Mouse (Mus musculus) cerebellum, adult 9-10 months (tissue): ENCODE results near the gene Vwc2l.
A peak's percentile ranks its signal among the peaks of the same experiment; 100 is the strongest.

Source experiments
- DNase-seq: peaks from one replicate; pipeline ENCODE4 v3.0.0; 2022

Gene Vwc2l

DNA sequence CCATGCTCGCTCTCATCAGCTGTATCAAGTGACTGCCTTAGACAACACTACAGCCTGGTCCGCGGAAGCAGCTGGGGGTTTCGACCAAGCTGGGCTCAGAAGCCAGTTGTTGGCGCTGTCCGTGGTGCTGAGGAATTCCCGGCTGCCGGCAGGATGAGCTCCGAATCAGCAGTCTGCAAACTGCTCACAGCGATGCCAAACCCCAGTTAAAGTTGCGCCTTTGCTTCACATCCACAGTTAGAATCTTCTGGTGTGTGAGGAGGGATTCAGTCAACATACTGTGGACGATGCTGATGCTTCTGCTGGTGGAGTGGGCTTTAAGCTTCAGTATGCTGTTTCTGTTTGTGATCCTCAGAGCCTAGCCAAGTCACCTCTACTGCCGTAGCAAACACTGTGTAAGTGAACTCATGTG lies at the start of gene Vwc2l:
Gene Vwc2l (plus strand): TSS at position 61 of the 412 bp plus-strand sequence.
- no peak for DNase-seq

DNA sequence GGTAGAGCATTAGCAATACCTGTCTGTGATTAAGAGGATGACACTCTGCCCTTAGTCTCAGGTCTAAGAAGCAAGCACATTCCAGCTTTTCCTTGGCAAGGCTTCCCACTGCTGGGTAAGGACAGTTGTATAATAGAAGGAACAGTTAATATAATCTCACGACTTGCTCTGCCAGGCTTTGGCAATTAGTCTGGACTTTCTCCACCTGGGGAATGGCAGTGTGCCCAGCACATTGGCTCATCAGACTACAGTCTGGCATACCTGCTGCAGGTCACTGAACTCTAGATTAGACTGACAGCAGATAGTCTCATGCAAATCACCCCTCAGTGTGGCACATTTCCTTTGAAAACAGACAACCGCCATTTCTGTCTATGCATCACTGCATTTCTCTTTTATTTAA lies 33.0 kb upstream of the Vwc2l start:
- DNase-seq, result peak; percentile 42

GRCm38 (mm10) chr1:70700270-70700669 lies 25.2 kb upstream of the Vwc2l start:
- no peak for DNase-seq

DNA sequence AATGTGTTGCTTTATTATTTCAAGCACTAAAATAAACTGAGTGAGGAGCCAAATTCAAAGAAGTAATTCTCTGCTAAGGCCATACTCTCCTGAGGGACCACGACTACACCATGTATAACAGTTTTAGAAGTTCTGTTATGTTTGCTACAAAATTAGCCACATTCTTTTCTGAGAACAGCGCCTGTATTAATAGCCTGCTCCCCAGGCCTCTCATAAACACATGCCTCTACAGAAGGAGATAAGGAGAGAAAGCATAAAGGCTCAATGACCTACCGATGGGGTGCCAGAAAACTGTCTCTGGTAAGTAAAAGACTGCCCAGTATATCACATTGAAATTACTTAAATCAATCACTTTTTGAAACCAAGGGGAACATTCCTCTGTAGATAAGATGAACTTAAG lies 21.6 kb upstream of the Vwc2l start:
- no peak for DNase-seq

DNA sequence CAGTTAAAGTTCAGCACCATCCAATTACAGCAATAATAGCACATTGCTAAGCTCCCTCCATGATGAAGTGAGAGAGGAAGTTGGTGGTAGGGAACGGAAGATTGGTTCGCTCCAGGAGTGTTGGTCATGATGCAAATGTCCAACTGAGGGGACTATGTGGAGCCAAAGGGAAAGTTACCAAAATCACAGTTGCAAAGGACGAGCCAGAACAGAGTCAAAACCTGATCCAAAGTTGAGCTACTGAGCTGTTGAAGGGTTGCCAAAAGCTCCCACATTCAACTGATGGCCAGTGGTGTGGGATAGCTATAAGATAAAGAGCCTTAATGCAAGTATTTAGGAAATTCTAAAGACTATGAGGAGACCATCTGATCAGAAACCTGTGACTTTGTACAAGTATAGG lies 19.7 kb upstream of the Vwc2l start:
- DNase-seq, result no peak

DNA sequence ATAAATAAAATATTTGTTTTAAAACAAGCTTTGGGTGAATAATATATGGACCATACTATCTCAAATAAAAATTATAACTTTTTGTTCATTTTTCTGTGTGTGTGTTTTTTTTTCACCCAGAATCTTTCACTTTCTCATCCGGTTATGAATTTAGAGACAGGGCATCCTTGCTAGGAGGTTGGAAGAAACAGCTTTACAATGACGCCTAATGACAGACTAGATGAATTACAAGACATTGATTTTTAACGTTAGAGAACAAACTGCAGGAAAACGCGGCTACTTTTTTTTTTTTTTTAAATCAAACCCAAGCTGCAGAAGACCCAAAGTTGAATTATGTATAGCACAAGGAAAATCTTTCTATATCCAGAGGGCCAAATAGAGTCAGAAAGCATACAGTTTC lies 470 bp upstream of the Vwc2l start:
- DNase-seq, result no peak

GRCm38 (mm10) chr1:70787146-70787545 lies 61.6 kb downstream of the Vwc2l start:
- no peak for DNase-seq

- DNase-seq, result no peak
Observed at GRCm38 (mm10) chr1:70791636-70792035, 66.1 kb downstream of the Vwc2l start.

GRCm38 (mm10) chr1:70795094-70795493 lies 69.6 kb downstream of the Vwc2l start:
- no peak for DNase-seq

DNA sequence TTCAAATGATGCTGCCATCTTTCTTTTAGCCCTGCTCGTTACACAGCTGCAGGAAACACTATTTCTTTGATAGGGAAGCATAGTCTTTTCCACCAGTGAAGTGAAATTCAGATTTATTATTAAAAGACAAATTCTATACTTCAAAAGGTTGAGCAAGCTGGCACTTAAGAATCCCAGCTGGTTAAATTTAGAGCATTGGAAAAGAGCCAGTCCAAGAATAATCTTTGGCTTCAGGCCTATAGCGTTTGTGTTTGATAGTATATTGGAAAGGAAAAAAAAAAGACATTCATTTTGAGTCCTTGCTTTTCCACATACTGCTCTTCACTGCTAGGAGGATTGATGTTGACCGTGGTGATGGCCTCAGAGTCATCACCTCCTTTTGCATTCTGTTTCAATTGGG lies 77.9 kb downstream of the Vwc2l start:
- DNase-seq, result no peak

DNA sequence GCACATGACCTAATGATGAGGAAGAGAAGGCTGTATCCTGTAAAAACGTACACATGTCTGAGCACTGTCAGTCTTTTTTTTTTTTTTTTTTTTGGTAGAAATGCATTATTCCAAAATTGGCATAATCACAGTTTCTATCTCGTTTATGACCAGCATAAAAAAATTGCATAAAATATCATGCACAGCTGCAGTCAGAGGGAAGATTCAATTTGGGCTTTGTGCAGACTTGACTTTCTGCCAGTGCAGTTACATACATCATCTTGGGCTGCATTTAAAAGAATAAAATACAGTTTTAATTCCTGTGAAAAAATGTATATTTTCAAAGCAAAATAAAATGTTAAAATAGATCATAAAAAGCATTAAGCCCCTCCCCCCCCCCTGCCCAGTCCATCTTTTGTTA lies 97.6 kb downstream of the Vwc2l start:
- no peak for DNase-seq

DNA sequence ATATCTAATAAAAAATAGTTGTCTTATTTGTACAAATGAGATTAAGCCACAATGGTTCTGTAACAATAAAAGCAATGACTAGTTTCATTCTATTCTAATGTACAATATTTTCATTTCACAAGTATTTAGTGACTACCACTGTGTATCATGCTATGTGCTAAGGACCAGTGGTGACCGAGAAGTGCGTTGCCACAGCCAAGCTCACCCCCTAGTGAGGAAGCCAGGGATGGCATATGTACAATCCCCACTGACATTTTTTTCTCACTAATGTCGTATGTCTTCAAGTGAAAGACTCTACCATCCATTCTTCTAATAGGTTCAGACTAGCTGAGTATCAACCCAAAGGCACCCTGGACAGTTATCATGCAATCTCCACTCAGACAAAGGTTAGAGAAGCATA lies 107.7 kb downstream of the Vwc2l start:
- no peak for DNase-seq

DNA sequence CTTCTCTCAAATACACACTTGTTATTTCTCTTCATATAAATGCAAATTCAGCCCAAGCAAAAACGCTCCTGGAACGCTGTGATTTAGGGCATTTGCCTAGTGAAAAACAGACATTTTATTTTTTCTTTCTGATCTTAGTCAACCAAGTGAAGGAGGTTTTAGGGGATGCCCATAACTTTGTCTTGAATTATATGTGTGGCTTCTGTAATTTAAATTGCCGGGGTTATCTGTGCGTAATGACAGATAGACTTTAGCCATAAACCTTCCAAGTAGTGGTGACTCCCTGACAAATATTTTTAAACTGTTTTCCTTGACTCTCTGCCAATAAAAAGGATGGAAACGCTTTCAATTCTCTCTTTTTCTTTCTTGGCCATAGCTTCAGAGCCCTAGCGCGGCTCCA lies 116.7 kb downstream of the Vwc2l start:
- DNase-seq, result no peak

DNA sequence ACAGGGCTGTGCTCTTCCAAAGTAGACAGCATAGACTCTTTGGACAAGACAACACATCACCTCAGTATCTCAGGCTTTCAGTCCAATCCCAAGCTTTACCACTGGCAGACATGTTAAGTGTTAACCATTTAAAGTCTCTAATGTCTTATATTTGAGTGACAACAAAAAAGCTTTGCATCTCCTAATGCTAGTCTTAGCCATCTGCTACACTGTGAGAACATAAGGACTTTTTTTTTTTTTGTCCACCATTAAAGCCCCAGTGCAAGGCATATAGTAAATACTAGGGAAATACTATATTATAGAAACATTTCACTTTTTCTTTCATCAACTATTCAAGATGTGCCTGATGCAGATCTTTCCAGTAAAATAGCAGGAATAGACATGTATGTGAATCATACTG lies 119.8 kb downstream of the Vwc2l start:
- DNase-seq, result no peak

DNA sequence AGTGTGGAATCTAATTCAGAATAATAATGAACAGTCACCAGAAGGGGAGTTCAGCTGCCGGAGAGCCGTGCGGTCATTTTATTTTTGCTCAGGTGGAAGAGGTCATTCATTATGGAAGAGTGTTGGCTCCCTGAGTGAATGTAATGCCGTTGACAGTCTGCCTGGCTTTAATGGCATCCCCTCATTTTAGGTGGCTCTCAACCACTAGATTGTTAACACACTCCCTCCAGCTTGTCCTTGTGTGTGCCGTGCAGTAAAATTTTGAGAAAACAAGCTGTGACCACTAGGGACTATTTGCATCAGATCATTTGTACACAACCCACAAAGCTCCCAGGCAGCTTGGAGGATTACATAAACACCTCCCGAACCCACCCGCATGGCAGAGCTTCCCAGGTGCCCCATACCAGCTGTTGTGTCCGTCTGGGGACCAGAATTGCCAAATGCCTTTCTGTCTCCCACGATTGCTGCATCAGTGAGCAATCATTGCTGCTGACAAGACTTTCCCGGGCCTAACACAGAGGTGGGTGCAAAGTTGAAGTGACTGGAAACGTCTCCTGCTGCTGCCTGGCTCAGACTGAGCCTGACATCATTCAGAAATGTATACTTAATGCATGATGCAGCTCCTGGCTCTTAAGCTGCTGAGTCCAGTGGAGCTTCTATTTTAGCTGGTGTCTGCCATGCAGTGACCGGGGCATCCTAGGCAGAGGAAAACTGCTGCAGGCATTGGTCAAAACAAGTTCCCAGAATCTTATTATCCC lies 126.3 kb downstream of the Vwc2l start:
- DNase-seq, result no peak

- DNase-seq, result no peak
Observed at GRCm38 (mm10) chr1:70853446-70853845, 127.9 kb downstream of the Vwc2l start.

- no peak for DNase-seq
Observed at GRCm38 (mm10) chr1:70855912-70856311, 130.4 kb downstream of the Vwc2l start.

- no peak for DNase-seq
Observed at GRCm38 (mm10) chr1:70861672-70862071, 136.2 kb downstream of the Vwc2l start.

DNA sequence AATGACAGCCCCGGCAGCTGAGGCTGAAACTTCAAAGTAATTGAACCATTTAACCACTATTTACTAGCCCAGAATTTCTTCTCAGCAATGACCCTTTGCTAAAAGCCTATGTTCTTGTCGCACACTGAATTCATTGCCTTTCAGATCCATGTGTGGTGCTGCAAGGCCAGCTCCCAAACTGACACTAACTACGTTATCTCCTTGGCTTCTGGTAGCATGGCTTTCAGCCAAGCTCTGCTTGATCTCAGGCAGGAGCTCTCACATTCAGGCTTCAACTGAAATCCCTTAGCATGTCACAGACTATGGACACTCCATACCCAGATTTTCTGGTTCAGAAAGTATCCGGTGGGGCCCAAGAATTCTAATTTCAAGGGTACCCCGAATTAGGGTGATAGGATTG lies 140.6 kb downstream of the Vwc2l start:
- no peak for DNase-seq

DNA sequence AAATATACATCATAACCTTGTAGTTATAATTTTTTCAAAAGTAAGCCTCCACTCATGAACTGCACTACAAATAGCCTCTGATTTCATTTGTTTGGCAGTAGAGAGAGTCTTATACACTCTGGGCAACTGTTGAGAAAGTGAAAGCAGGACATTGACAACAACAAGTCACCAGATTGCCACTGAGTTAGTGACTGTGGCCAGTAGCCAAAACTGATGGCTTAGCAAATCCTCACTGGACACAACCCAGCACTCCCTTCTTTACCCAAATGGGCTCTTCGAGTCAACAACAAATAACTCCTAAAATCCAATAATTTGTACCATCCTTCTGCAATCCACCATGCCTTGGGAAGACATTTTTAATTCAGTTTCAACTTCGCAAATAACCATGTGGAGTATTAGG lies 155.0 kb downstream of the Vwc2l start:
- DNase-seq, result no peak

GRCm38 (mm10) chr1:70881269-70881668 lies 155.8 kb downstream of the Vwc2l start:
- no peak for DNase-seq

GRCm38 (mm10) chr1:70884156-70884555 lies 158.6 kb downstream of the Vwc2l start:
- no peak for DNase-seq

GRCm38 (mm10) chr1:70902311-70902710 lies 176.8 kb downstream of the Vwc2l start:
- no peak for DNase-seq

DNA sequence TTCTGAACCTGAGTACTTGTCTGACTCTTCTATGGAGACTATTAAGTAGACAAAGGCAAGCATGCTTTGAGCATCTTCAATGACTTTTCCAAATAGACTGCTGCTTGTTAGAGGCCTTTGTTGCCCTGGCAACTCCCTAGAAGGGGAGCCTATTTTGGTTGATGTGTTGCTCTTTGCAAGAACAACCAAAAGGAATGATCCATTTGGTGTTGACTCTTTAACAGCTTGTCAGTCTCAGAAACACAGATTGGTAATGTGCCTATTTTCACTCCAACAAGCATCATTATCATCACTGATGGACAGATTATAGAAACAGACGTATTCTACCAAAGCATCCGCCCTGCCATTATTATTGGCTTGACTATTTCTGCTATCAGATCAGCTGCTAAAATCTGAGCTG lies 181.9 kb downstream of the Vwc2l start:
- DNase-seq, result no peak

DNA sequence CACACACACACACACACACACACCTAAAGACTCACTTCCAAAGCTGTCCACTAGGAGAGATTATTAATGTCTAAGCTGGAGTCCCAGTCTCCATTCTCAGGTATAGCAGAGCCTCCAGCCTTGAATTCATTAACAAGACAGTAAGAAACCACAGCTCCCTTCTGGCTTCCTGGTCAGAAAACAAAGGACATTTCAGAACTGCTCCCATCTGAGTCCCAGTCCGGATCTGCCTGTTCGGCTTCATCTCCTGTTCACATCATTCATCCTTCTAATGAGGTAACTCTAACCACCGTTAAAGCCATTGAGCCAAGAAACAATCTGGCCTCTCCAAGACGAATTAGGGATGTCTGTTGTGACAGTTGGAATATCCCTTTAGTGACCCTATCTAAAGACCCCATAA lies 185.7 kb downstream of the Vwc2l start:
- DNase-seq, result no peak
